Mouse (Mus musculus) spleen, postnatal 4 days (tissue): ENCODE results near the gene Taldo1.
A peak's percentile ranks its signal among the peaks of the same experiment; 100 is the strongest.
"Not testable (repeated sequence)": the region's sequence is repeated elsewhere in the genome, so short reads cannot be mapped to it uniquely, and the experiment has no call there.

Experiments used
- DNase-seq, 2 experiments: peaks; one replicate each; pipeline ENCODE4 v3.0.0; 2022; ENCODE audit warnings: low spot score in 2 of 2

Taldo1 gene

DNA sequence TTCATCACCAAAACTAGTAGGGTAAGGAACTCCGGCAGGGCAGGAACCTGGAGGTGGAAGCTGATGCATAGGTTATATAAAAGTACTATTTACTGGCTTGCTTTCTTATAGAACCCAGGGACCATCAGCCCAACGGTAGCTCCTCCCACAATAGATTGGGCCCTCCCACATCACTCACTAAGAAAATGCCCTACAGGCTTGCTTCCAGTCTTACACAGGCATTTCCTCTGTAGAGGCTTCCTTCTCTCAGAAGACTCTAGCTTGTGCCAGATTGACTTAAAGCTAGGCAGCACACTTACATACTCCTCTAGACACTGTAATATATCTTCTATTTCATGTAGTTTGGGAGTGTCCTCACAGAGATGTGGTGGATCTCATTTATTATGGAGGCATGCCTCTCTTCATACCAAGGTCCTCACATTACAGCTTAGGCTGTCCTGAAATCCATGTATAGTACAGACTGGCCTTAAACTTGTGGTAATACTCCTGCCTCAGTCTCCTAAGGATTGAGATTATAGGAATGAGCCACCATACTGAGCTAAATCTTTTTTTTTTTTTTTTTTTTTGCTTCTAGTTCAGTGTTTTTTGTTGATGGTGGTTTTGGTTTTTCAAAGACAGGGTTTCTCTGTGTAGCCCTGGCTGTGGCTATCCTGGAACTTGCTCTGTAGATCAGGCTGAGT lies 4.1 kb upstream of the Taldo1 start:
- DNase-seq, result no peak

DNA sequence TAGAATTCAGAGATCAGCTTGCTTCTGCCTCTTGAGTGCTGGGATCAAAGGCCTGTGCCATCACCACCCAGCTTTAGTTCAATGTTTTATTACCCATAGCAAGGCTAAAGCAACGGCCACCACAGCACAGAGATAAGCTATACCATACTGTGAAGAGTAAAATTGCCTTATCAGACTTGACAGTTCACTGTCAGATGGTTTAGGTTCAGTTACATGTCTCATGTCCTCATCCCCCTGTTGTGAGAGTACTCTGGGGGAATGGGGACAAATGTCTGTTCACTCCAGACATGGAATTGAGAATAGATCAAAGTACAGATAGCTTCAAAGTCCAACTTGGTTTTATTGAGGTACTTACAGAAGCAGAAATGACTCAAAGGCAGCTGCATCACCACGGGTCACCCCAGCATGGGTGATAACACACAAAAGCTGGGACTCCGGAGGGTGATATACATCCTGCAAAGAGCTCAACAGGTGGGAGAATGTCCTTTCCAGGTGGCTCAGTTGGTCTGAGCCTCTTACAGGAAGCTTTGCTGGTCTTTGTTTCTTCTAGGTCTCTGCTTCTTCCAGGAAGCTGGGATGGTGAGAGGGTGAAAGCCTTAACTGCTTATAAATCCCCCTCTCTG lies 3.4 kb upstream of the Taldo1 start:
- no peak for DNase-seq

DNA sequence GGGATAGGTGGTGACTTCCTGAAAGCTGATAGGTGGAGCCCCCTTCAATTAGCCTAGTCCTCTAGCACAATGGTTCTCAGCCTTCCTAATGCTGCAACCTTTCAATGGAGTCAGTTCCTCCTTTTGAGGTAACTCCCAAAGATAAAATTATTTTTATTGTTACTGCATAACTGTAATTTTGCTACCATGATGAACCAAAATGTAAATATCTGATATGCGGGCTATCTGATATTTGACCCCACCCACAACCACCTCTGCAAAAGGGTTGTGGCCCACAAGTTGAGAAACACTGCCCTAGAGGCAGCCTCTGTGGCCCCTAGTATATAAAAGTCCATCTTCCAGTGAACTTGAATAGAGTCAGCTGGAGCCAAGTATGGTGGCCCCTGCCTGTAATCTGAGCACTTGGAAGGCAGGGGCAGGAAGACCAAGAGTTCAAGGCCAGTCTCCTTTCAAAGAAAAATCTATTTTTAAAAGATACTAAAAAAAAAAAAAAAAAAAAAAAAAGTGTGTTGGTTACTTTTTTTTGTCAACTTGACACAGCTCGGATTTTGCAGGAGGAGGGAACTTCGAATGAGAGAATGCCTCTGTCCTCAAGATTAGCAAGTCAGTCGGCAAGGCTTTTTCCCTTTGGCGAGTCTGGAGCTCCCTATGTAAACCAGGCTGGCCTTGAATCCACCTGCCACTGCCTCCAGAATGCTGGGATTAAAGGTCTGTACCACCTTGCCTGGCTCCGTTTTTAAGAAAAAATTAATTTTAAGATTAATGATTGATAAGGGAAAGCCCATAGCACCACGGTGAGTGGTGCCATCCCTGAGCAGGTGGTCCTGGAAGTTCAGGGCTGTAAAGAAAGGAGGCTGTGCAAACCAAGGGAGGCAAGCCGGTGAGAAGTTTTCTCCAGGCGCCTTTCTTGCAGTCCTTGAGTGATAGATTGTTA lies 1.4 kb upstream of the Taldo1 start:
- DNase-seq, result no peak

DNA sequence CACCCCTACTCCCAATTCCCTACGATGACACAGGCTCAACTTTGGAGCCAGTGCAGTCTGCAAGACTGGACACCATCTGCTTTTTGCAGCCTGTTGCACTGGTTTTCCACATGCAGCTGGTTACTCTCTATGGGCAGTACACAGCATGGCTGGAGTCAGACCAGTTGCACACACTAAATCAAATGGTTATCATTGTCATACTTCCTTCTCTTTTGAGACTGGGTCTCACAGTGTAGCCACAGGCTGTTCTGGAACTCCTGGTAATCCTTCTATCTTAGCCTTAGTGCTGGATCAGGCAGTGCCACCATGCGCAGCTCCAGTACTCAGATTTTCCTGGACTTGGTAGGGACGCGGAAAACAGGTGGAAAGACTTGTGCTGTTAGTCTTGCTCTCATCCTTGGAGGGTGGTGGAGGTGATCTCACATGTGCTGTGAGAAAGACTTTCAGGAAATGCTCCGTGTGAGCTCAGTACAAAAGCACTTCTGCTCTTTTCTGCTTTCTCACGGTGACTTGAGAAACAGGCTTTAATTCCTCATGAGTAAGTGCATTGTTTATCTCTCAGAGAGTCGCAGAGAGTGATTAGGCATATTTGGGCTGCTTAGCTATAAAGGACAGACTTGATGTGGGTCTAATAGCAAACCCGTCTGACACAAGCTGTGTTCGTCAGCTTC lies 688 bp downstream of the Taldo1 start:
- DNase-seq, result peak in 1 of 2 experiments; percentile 64

DNA sequence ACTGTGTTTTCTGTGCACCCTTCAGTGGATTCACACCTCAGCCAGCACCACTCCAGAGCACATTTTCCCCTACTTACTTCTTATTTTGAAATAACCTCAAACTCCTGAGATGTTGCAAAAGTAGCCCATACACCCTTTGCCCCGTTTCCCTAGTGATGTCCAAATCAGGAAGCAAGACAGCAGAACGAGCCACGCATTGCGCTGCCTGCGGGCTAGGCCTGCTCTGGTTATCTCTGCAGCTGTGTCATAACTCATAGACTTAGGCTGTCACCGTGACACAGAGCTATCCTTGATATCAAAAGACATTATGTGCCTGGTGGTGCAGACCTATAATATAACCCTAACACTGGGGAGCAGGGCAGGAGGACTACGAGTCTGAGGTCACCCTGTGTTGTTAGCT lies 2.2 kb downstream of the Taldo1 start:
- peak; percentile 46 to 70 for DNase-seq

DNA sequence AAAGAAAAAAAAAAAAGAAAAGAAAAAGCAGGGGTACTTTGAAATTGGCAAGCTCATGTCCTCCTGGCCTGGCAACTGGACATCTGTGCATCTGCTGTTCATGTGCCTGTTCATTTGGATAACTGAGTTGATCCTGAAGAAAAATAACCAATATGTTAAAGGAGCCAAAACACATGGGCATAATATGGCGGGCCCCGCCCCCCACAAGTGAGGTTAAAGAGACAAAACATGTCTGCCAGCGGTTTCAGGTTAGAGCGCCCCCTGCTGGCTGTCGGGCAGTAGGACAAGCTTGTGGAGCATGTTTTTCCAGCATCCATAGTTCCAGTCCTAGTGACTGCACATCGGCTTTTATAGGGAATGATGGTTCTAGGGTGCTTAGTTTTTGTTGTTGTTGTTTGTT lies 2.8 kb downstream of the Taldo1 start:
- DNase-seq, result peak; percentile 84 to 96

DNA sequence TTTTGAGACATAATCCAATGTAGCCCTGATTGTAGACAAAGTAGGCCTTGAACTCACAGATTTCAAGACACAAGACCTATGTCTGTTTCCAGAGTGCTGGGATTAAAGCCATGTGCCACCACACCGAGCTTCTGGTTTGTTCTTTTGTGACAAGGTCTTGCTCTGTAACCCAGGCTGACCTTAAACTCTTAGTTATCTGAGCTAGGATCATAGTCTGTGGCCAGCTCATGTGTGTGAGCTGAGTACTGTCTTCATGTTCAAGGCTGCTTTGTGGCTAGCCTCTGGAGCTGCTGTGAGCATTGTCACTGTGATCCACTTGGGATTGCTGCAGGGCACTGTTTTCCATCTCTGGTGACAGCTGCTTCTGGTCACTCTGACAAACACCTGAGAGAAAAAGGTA lies 3.3 kb downstream of the Taldo1 start:
- no peak for DNase-seq

DNA sequence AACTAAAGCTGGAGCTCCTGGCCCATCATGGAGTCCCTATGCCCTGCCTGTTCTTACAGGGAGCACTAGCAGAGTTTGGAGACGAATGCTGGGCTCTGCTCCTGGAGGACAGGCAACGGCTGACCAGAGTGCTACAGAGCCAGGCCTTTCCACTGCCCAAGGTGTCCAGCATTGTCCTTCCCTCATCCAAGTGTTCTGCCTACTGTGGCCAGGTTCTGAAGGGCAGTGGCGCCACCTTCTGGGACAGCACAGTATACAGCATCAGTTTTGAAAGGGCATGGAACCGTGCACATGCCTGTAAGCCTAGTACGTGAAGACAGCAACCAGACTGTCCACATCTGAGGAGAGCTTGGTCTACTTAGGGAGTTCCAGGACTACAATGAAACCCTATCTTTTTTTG lies 11.3 kb downstream of the Taldo1 start:
- DNase-seq, result peak; percentile 65 to 83

DNA sequence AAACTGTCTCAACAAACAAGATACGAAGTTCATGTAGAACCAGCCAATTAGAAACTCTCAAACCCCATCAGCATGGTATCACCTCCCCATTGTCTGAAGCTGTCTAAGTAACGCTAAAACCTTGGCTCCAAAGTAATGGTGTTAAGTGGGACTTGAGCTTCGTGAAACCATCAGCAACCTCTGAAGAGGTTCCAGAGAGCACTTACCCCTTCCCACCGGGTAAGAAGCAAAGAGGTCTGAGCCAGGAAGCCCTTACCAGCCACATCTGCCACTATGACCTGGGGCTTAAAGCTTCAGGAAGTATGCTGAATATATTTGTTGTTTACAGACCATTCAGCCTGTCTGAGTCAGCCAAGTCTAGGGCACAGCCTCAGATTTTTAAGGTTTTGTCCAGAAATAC lies 13.5 kb downstream of the Taldo1 start:
- DNase-seq, result no peak

DNA sequence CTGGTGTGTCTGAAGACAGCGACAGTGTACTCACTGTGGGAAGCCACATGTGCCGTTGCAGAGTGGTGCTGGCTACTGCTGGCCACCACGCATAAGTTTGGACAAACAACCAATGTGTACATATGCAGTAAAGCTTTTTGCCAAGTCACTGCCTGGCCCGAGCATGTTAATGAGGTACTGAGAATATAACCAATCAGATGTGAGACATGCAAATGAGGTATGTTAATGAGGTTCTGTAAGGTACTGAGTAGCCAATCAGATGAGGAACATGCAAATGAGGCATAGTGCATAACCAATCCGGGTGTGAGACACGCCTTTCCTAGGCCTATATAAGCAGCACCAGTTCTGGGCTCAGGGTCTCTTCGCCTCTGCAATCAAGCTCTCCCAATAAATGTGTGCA lies 15.7 kb downstream of the Taldo1 start:
- DNase-seq, result not testable (repeated sequence)

DNA sequence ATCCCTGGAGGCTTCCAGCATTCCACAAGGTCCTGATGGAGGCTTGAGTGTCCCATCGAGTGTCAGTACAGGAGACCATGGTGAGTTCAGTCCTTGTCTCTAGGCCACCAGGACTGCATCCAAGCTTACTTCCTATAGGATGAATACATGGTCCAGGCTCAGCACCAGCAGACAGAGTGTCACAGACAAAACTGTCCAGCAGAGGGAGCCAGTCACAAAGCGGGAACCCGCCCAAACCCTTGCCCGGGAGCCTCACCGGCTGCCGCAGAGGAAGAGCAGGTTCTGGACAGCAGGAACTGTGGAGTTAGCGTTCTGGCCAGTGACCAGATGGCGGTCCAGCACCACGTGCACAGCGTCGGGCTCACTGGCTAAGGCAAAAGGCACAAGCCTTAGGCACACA lies 16.8 kb downstream of the Taldo1 start:
- DNase-seq, result peak; percentile 86 to 95

DNA sequence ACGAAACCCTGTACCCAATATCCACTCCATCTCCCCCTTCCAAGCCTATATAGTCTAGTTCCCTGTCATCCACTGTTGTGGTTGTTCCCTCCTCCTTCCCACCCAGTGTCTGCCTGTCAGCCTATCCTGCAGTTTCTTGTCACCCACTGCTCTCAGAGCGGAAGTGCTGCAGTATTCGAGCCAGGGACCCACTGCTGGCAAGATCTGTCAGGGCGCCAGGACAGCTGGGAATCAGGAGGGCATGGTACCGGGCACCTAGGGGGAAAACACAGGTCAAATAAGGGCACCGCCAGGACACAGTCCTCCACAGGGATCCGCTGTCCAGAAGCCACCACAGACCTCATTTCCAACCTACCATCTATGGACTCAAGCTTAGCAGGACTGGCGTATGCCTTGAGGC lies 18.6 kb downstream of the Taldo1 start:
- DNase-seq, result peak in 1 of 2 experiments; percentile 63

DNA sequence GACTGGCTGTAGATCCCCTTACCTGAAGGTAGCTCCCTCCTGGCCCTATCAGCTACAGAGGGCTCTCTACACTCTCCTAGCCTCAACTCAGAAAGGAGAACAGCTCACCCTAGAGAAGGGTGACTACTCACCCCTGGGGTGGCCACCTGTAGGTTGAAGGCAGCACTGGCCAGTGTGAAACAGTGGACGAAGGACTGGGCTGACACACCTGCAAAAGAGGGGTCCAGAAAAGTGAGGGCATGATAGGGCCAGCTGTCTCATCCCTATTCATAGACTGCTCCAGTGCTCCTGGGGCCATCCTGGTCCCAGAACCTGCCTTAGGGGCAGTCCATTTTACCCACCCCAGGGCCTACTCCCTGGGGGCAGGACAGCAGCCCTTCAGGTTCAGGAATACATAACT lies 19.7 kb downstream of the Taldo1 start:
- no peak for DNase-seq

DNA sequence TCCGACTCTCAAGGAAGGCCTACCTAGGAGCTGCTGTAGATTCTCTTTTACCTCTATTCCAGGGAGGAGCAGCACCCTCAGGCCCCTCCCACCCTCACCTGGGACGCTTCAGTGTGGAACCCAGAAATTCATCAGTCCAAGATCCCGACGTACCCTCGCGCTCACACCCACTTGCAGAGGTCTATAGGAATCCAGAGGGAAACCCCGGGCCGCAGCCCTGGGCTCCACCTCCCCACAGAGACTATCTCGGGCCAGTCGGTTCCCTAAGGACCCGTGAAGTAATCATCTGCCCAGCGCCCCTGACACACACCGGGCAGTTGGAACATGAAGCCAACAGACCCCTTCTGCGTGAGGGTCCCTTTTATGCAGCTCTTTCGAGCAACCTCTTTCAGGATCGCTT lies 21.3 kb downstream of the Taldo1 start:
- peak in 1 of 2 experiments; percentile 67 for DNase-seq

DNA sequence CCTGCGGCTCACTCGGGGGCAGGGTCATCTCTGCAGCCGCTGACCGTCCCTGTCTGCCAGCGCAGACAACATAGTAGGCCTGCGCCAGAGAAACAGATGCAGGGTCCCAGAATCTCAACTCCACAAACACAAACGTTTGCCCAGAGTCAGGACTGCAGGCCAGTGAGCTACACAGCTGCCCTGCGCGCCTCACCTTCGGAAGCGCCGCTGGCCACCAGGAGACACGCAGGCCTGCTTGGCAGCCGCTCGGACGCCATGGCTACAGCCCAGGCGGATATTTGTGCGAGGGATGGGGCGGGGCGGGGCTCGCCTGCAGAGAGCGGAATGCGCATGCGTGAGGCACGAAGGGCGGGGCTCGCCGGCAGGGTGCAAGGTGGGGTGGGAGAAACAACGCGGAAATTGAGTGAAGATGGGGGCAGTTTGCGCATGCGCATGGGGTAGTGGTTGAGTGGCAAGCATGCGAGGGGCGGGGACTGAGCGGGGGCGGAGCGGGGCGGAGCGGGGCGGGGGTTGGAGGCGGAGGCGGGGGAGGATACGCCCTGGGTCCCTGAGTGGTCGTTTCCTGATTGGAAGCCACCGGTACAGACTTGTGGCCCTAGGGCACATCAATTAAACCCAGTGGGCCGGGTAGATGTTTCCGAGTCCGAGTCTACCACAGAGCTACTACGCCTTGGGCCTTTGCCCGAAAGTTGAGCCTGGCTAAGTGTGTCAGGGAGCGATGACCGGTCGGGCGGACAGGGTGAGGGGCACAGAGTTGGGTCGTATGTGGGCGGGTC lies 22.0 kb downstream of the Taldo1 start, which contains the start of gene Gatd1:
Gene Gatd1, minus strand, starts transcription at position 328 of the 776 bp plus-strand sequence.
- peak; percentile 100 for DNase-seq

DNA sequence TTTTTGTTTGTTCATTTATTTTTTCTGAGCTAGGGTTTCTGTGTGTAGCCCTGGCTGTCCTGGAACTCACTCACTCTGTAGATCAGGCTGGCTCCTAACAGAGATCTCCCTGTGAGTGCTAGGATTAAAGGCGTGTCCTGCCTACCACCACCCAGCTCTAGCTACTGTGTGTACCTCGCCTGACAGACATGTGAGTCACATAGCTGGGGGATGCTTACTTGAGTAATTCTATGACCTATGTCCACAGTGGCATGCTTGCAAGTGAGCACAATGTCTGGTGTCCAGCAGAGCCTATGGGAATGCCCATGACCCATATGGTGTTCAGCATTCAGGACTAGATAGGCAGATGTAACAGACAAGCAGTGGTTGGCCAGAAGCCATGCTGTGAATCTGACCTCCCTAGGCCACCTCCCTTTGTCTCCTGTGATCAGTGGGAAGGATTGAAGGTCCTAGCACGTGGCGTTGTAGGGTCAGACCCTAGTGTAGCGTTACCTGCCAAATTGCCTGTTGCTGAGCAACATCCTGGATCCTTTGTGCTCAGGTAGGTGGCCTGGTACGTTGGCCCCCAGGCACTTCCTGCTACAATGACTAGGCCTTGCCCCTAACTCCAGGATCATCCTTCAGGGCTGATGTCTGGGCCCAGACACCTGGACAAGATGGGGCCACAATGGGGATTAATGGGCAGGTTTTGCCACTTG lies 24.3 kb downstream of the Taldo1 start:
- peak in 1 of 2 experiments; percentile 11 for DNase-seq

DNA sequence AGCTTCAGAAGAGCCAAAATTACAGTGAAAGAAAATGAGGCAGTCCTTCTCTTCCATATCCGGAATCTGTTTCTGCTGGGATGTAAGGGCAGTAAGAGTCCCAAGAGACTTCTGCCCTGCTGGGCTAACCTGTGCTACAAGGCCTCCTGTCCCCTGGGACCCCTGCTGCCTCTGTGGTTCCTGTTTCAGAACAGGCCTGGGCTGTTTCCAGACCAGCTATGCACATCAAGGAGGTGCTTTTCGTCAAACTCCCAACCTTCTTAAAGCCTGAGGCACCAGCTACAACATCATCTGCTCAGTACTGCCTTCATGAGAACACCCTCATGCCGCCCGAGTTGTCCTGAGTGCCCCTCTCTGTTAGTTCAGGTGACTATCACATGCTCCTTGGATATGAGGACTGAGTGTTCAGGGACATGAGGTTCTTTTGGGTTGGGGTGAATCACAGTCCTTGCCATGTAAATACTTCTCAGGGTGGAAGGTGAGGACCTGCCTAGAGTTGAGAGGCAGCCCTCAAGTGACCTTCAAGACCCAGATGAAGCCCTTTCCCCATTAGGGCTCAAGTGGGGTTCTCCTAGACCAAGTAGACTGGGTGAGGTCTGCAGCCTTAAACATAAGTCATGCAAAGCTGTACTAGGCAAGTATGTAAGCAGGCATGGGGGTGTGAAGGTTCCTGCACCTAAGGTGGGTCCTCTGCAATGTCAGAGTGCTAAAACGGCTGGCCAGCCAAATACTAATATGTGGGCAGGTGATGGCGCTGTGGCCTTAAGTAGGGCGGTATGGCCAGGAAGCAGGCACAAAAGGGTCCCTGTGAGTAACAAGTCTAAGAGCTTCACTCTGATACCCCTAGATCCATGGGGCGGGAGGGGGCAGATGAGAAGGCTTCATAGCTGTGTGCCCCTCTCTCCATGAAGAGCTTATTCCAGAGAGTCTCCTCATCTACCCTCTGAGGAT lies 26.0 kb downstream of the Taldo1 start:
- peak in 1 of 2 experiments; percentile 11 for DNase-seq

DNA sequence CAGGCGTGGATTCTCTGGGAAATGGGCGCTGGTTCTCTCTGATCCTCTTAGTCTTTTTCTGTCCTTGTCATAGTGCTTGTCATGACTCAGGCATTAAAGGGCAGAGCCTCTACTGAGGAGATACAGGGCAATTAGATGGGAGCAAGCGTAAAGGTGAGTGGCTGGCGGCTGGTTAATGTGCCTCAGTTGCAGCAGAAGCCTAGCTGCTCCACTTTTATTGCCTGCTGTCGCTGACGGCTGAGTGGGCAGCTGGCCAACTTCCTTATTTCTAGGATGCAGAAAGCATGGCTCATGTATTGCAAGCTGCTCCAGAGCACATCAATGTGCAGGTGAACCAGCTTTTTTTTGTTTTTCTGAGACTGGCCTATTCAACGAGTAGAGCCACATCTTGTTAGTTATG lies 27.0 kb downstream of the Taldo1 start:
- DNase-seq, result peak; percentile 39 to 67

DNA sequence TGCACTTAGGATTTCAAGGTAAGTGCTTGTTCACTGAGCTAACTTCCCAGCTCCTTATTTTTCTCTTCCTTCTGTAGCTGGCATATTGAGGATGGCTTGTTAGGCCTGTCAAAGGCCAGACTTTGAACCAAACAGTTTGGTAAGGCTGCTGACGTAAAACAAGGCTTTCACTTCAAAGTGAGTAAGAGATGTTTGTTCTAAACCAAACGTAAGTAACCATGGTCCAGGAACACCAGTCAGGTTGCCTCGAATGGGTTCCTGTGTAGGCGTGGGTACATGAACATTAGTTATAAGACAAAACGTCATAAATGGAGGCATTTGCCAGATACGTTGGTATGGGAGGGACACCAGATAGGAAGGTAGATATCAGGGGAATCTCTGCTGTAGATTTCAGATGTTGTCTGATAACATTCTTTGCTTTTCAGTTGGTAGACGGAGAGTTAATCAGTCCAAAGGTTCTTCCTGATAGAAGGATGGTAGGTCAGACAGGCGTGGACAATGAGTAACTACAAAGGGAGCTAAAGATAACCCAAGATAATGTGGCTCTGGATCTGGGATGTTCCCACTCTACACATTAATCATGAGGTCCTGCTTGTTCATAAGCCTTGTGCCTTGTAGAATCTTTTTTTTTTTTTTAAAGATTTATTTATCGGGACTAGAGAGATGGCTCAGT lies 28.2 kb downstream of the Taldo1 start:
- DNase-seq, result no peak
